Mouse (Mus musculus) neutrophil, adult 5-6 weeks (primary cell): ENCODE data around the gene Aatf. TPM values are rescaled to one million over a fixed set of nuclear protein-coding genes. Genes with fewer than 3 reads are reported as not detected.

Experiments used
- ATAC-seq: fragments of 151-379, 151-347 bp; 2 replicates; pipeline ENCODE4 v1.8.0; 2017; ENCODE audit warnings: mild to moderate bottlenecking, moderate TSS enrichment; ENCODE audit not compliant: insufficient number of reproducible peaks, poor library complexity, low FRiP score, severe bottlenecking; ENCODE audit errors: extremely low read depth
- total RNA-seq: library from RNA; stranded (forward); fragments of 200-1000 nt; gene quantifications from 2 replicates; pipeline ENCODE4 v1.2.3, GENCODE M21; 2017

Gene Aatf
- total RNA-seq = 49.7 and 50.8 TPM in 2 replicates

- ATAC-seq = peak; percentile 91
Measured at GRCm38 (mm10) chr11:84513171-84514116, at the start of gene Aatf. Gene Aatf, minus strand, starts transcription at chr11:84513522.

GRCm38 (mm10) chr11:84562758-84563347, 49.5 kb upstream of the Aatf start:
- no peak for ATAC-seq

GRCm38 (mm10) chr11:84561546-84561945, 48.2 kb upstream of the Aatf start:
- no peak for ATAC-seq

GRCm38 (mm10) chr11:84553821-84554450, 40.6 kb upstream of the Aatf start:
- no peak for ATAC-seq

- ATAC-seq = no peak
Measured at GRCm38 (mm10) chr11:84551296-84551695, 38.0 kb upstream of the Aatf start.

GRCm38 (mm10) chr11:84549258-84549791, 36.0 kb upstream of the Aatf start:
- no peak for ATAC-seq

GRCm38 (mm10) chr11:84548293-84548692, 35.0 kb upstream of the Aatf start:
- no peak for ATAC-seq

GRCm38 (mm10) chr11:84539981-84540380, 26.7 kb upstream of the Aatf start:
- ATAC-seq = no peak

GRCm38 (mm10) chr11:84529797-84530703, 16.7 kb upstream of the Aatf start:
- no peak for ATAC-seq

GRCm38 (mm10) chr11:84529143-84529755, 15.9 kb upstream of the Aatf start:
- no peak for ATAC-seq

- ATAC-seq = no peak
Measured at GRCm38 (mm10) chr11:84526976-84527860, 13.9 kb upstream of the Aatf start.

GRCm38 (mm10) chr11:84526451-84526850, 13.1 kb upstream of the Aatf start:
- no peak for ATAC-seq

GRCm38 (mm10) chr11:84525421-84526274, 12.3 kb upstream of the Aatf start, which contains the start of gene Lhx1:
Gene Lhx1, minus strand, starts transcription at chr11:84525535.
- ATAC-seq = no peak

GRCm38 (mm10) chr11:84524511-84525270, 11.4 kb upstream of the Aatf start:
- no peak for ATAC-seq

GRCm38 (mm10) chr11:84523841-84524510, 10.7 kb upstream of the Aatf start:
- ATAC-seq = no peak
